Mouse (Mus musculus) cerebellum, adult 11 months (tissue): Measurements from ENCODE around the gene Olfr1305.

Experiments
- DNase-seq: peaks from one replicate; pipeline ENCODE4 v3.0.0; 2022

Olfr1305 gene

GRCm38 (mm10) chr2:111877049-111877448 lies at the start of gene Olfr1305:
Olfr1305 (minus strand) TSS chr2:111877149.
- no peak for DNase-seq

GRCm38 (mm10) chr2:111916171-111916570 lies 39.2 kb upstream of the Olfr1305 start, which contains the start of gene Olfr1306:
Olfr1306 (minus strand) TSS chr2:111916271.
- DNase-seq, result no peak

- DNase-seq, result no peak
These were observed 56.7 kb downstream of the Olfr1305 start, which contains the start of gene Olfr1303 for GRCm38 (mm10) chr2:111820240-111820639. Olfr1303 (minus strand) TSS chr2:111820340.
